Mouse (Mus musculus) spleen, adult 2 months (tissue): ENCODE measurements around the gene Cyp4f18.

Experiments used
- CTCF ChIP-seq: fragments of 200-500 bp; IDR thresholded peaks from 2 replicates; pipeline ENCODE4 v1.5.1; 2011; ENCODE audit warnings: mild to moderate bottlenecking, inconsistent platforms; ENCODE audit not compliant: insufficient read depth, insufficient read length, insufficient replicate concordance; ENCODE audit errors: extremely low read depth
- POLR2A ChIP-seq: fragments of 200-500 bp; IDR thresholded peaks from 2 replicates; pipeline ENCODE4 v1.6.1; 2011; ENCODE audit warnings: low read depth, low read length, inconsistent platforms

- TF ChIP-seq CTCF: no peak
- TF ChIP-seq POLR2A: peak; percentile 39; the same call in 1 of the 2 replicates
These were observed 21.1 kb downstream of the Cyp4f18 start for GRCm38 (mm10) chr8:71988110-71988866.
